Mouse (Mus musculus): Measurements from ENCODE around the gene Xylt2.
"Not testable (repeated sequence)": the region's sequence is repeated elsewhere in the genome, so short reads cannot be mapped to it uniquely, and the experiment has no call there.

Gene Xylt2

DNA sequence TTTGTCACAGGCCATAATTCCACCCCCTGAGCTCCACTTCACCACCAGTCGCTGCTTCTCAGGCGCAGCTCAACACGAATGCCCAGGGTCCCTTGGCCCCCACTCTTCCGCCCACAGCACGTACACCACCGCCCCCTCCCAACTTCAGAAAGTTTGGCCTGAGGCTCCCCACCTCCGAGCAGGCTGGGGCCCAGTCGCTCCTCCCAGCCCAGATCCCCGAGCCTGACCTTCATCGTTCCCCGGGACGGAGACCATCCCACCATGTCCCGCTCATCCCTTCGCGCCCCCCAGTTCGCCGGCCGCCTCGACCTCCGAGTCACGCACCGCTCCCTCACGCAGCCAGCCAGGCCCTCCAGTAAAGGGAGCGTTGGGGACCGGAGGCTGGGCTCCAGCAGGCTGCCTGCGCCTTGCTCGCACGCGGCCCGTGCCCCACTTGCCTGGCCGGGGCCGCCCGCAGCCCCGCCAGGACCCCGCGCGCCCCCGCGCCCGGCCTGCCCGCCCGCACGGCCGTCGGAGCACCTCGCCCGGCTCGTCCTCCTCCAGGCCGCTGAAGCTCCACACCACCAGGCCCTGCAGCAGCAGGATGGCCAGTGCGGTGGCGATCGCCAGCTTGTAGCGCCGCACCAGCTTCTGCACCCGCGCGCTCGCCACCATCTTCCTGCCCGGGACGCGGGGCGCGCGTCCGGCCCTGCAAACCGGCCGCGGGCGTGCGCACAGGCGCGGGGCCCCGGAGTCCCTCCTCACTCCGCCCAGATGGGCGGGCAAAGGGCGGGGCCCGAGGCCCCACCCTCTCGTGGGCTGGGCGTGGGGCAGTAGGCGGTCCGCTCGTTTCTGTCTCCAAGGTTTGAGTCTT lies at the start of gene Xylt2:
Gene Xylt2 (minus strand): TSS at position 762 of the 853 bp plus-strand sequence.
- DNase-seq (ENCODE audit: low spot score in 2 of 2): peak; percentile 74 to 76

DNA sequence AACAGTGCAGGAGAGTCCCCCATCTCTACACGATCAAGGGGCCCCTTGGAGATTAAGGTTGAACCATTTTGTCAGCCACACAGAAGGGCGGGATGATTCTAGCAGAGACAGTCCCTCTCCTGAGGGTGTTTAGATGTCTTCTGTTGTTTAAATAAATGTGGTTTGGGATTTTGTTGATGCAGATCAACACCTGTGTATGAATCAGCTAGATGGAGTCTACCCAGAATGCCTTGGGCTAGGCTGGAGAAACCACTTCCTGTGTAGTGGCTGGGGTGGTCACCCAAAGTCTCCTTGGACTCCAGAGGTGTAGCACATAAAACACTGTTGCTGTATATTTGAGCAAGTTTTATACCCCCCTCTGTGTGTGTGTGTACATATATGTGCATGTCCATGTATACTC lies 41.9 kb upstream of the Xylt2 start:
- DNase-seq (ENCODE audit: low spot score in 2 of 2): no peak

DNA sequence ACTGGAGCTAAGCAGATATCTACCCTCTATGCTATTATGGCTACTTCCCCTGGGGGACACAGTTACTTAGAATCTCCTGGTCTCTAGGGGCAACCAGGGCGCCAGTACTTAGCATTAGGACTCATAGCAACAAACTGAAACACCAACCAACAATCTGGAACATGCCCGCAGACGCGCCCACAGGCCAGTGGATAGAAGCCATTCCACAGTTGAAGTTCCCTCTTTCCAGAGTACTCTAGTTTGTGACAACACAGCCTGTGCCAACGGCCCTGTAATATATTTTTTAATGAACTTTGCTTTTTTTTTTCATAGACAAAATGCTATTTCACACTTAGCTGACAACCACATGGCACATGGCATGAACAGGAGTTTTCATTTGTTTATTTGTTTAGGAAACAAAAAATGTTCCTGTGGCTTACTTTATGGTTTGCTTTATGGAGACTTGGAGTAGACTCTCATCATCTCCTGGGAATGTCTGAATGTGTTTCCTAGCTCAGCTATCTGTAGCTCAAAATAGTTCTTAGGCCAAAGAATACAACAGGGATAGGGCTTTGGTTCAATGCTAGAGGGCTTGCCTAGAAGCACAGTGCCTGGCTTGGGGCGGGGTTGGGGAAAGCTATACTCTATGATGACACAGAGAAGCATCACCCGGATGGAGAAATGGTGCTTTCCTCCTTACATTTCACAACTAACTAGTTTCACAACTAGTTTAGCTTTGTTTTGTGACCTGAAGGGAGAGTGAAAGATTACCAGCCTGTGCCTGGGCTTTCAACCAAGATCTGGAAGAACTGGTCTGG lies 41.0 kb upstream of the Xylt2 start:
- no peak for DNase-seq (ENCODE audit: low spot score in 2 of 2)

DNA sequence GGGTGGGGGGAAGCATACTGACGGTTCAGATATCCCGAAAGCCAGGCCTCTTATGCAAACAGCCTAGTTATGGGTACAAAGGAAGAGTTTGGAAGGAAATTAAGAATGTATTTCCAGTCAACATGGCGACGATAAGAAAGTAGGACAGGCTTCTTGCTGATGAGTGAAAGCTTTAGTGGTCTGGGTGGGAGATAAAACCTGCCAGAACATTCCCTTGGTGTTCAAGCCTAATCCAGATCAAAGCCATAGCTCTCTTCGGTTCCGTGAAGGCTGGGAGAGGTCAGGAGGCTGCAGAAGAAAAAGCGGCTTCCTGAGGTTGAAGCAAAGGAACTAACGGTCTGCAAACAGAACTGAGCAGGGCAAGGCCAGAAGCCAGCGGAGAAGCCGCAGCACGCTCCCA lies 39.9 kb upstream of the Xylt2 start:
- no peak for DNase-seq (ENCODE audit: low spot score in 2 of 2)

DNA sequence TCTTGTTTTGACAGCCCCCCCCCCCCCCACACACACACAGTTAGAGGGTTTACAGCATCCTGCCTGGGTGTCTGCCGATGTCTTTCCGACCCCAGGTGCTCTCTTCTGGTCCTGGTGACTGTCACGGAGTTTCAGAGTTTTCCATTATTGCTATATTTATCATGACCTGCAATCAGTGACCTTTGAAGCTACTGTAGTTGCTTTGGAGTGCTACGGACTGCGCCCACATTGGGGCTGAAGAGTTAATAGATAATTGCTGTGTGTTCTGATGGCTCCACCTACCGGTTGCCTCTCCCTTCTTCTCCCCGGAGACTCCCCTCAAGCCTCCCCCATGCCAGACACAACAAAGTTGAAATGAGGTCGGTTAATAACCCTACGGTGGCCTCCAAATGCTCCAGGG lies 39.4 kb upstream of the Xylt2 start:
- DNase-seq (ENCODE audit: low spot score in 2 of 2): no peak

DNA sequence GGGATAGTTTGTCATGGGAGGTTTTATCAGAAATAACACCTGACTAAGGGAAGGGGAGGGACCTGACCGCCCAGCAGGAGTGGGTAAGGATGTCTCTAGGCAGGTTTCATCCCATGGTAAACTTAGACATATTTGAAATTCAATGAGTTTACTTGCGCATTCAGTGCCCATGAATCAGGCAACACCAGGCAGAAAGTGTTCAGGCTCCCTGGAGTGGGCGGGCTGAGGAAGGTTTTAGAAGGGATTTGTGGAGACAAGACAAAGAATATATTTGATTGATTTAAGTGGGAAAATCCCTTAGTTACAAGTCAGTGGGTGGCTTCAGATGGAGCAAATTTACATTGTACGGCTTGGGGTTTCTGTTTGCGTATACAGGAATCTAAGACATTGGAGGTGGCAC lies 38.3 kb upstream of the Xylt2 start:
- DNase-seq (ENCODE audit: low spot score in 2 of 2): peak; percentile 12 to 29

DNA sequence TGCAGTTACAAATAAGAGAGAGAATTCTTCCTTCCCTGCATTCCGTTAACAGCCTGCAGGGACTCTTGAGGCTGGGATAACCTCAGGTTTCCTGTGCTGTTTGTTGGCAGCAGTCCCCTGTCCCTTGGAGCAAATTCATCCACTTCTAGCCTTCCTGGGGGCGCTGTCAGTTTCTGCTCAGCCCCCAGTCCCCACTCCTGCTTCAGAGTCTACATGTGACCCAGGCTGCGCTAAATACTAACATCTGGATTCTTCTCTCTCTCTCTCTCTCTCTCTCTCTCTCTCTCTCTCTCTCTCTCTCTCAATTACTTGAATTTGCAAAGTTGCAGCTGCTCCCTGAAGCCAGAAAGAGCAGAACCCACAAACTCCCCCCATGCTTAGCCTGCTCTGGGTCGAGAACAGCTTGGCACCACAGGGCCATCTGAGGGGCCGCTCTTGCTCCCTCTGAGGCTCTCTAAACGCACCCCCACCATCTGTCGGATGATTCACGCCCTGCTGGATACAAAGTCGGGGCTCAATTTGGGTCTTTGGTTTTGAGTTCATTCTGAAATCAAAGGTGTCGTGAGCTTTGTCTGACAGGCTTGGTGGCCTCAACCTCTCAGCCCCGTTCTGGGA lies 36.0 kb upstream of the Xylt2 start:
- no peak for DNase-seq (ENCODE audit: low spot score in 2 of 2)

DNA sequence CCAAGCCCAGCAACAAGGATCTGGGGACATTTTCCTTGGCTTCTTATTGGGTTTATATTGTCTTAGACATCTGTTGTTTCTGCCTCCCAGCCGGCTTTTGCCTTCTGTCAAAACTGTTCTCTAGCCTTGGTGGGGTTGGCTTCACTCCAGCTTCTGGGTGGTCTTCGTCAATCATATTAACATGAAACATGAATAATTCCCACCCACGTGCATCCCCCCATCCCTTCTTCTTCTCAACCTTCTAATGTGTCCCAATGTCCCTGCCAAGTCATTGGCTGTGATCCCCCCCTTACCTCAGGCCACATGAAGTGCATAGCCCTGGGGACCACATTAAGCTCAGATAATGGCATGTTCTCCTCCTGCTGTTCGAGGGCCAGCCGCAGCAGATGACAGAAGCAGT lies 27.2 kb upstream of the Xylt2 start, which contains the start of gene Gm11541:
Gene Gm11541 (minus strand): TSS at position 28 of the 400 bp plus-strand sequence.
- DNase-seq (ENCODE audit: low spot score in 2 of 2): no peak

DNA sequence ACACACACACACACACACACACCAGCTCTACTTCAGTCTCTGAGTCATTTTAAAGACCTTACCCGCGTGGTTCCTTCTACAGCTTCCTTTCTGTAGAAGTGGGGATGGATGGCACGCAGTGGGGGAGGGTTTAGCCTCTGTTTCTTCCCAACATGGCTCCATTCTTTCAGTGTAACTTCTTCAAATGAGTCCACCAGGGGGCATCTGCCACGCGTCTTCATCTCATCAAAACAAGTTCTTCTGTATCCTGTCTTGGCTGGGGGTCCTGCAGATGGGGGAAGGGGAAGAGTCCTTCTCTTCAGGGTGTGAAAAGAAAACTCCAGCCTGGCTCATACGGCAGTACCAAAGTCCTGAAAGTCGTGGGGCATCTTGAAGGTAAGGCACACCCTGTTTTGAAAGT lies 26.7 kb upstream of the Xylt2 start:
- DNase-seq (ENCODE audit: low spot score in 2 of 2): no peak

DNA sequence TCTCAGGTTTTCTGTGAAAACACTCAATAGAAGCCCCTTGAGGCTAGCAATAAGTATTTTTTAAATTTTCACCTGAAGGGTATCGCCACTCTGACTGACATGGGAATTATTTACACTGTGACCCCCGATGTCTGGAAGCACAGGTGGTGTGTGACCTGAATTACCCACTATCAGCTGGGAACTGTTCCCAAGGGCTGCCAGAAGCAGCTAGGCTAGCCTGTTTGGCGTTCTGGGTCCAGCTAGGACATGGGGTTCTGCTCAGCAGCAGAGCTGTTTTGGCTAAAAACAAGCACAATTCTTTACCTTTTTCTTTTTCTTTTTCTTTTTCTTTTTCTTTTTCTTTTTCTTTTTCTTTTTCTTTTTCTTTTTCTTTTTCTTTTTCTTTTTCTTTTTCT lies 24.9 kb upstream of the Xylt2 start:
- DNase-seq (ENCODE audit: low spot score in 2 of 2): no peak

DNA sequence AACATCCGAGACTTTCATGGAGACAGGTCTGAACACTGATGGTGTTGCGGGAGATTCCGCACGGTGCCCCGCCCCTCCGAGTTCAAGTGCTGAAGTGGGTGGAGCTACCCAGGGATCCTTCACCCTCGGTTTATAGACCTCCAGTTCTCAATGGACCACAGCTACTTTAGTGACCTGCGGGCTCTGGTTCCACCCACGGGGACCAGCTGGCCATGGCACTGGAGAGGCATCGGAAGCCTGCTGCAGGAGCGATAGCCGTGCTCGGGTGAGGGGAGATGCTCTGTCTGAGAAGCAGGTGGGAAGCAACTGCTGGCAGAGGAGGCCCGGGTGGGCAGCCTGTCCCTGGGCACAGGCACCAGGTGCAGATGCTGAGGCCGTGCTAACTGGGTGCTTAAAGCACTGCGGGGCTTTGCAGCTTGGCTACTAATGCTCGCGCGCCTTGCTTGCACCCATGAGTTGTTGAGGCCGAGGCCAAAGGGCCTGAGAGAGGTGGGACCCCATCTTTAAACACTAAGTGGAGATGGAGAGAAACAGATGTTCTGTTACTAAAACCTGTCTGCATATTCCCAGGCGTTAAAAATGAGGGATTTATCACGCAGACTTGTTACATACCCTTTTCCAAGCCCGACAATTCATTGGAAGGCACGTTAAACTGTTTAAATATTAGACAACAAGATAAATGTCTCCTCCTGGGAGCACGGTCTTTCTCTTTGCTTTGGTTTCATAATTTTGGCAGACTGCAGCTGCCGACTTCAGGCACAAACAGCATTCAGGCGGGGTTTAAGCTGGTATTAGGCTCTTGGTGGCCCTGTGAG lies 24.3 kb upstream of the Xylt2 start:
- DNase-seq (ENCODE audit: low spot score in 2 of 2): no peak

DNA sequence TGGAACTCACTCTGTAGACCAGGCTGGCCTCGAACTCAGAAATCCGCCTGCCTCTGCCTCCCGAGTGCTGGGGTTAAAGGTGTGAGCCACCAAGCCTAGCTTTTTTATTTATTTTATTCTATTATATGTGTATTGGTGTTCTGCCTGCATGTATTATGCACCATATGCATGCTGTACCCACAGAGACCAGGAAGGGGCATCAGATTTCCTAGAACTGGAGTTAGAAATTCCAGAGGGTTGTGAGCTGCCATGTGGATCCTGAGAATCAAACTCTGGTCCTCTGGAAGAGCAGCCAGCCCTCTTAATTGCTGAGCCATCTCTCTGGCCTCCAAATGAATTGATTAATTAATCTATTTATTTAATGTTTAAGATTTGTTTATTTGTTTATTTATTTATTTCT lies 22.1 kb upstream of the Xylt2 start:
- no peak for DNase-seq (ENCODE audit: low spot score in 2 of 2)

DNA sequence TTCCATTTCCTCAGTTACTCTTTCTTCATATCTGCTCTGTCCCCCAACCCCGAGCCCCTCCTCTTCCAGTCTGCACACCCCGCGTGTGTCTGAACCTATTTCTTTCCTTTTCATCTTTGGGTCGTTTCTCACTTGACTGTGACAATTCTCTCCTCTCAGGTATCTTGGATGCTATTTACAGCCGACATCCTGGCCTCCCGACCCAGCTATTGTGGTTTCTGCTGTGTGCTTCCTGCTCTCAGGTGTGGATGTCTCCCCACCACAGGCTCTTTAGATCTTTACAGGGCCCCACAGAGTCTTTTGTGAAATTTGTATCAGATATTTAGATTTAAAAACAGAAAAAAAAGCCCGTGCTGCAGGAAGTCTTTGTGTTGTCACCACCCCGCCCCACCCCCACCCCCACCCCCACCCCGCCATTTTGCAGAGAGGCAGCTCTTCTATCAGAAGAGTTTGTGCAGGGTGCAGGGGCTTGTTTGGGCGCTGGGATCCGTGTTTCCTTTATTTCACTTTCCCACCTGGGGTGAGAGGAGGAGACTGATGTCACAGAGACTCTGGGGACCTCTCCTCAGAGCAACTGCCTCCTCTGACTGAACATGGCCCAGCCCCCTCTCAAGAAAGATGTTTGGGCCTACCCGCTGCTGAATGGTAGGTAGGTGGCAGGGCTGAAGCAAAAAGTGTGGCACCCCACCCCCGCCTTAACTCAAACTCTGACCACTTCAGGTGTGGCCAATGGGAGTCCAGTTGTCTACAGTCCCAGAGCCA lies 20.6 kb upstream of the Xylt2 start:
- no peak for DNase-seq (ENCODE audit: low spot score in 2 of 2)

DNA sequence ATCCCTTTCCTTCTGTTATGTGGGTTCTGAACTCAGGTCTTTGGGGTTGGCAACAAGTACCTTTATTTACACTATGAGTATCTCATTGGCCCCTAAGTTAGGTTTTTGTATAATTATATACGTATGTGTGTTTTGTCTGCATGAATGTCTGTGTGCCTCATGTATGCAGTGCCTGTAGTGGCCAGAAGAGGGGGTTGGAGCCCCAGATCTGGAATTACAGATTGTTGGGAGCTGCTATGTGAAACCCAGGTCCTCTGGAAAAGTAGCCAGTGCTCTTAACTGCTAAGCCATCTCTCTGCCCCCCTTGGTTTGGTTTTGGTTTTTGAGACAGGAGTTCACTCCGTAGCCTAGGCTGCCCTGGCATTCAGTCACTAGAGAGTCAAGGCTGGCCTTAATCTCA lies 19.8 kb upstream of the Xylt2 start:
- no peak for DNase-seq (ENCODE audit: low spot score in 2 of 2)

DNA sequence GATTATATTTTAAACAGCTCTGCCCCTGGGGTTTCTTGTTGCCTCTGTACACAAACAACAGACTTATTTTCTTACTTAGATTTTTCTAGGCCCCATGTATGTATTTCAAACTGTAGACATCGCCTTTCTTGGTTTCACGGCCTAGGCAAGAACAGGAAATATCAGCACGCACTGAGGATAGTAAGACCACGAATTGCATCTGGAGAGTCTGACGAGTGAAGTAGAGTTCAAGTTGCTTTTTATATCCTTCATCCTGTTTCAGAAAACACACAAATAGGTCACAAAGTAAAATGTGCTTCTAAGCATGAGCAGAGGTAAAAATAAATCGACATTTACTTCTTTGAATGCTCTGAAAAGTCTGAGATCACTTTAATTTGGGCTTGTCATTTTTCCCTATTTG lies 18.2 kb upstream of the Xylt2 start:
- no peak for DNase-seq (ENCODE audit: low spot score in 2 of 2)

DNA sequence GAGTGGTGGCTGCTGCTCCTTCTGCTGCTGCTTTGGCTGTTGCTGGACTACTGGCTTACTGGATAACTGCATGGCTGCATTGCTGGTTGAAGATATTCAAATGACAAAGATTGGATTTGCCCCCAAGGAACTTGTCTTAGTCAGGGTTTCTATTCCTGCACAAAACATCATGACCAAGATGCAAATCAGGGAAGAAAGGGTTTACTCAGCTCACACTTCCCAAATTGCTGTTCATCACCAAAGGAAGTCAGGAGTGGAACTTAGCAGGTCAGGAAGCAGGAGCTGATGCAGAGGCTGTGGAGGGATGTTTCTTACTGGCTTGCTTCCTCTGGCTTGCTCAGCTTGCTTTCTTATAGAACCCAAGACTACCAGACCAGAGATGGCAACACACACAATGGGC lies 15.2 kb upstream of the Xylt2 start:
- not testable (repeated sequence) for DNase-seq (ENCODE audit: low spot score in 2 of 2)

DNA sequence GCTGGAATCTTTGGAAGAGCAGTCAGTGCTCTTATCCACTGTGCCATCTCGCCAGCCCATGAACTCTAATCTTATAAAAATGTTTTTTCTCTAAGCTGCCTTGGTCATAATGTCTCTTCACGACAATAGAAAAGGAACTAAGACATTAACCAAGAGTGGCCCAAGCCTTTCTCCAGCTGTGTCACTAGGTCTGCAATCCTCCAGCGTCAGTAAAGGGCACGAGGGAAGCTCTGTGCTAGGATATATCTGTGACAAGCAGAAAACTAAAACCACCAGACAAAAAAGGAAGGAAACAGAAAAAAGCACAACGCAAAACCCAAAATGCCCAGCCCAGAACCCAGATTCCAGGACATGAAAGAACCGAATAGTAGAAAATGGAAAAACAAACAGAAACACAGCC lies 9.9 kb upstream of the Xylt2 start:
- no peak for DNase-seq (ENCODE audit: low spot score in 2 of 2)

DNA sequence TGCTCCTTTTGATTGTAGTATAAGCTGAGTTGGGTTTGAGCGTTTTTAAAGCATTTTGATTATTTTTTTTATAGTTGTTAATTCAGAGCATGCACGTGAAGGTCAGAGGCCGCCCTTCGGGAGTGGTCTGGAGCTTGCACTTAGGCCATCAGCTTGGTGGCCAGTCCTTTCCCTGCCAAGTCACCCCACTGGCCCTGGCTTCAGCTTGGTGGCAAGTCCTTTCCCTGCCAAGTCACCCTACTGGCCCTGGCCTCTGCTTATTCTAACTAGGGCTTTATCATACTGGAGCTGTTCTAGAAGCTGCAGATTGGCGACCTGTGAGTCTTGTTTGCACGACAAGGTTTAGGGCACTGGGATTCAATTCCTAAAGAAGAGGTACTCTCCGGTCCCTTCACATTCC lies 5.1 kb upstream of the Xylt2 start:
- no peak for DNase-seq (ENCODE audit: low spot score in 2 of 2)

DNA sequence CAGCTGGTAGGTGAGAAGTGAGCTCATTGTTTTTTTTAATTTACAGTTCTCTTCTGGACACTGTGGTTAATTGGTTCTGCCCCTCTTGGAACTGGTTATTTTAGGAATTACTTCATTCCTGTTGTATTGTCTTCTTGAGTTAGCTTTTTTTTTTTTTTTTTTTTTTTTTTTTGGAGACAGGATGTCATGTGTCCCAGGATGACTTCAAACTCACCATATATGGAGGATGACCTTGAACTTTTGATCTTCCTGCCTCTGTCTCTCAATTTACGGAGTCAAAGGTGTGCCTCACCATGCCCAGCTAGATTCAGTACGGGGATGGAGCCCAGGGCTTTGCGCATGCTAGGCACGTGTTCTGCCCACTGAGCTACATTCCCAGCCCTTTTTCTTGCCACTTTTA lies 4.3 kb upstream of the Xylt2 start:
- no peak for DNase-seq (ENCODE audit: low spot score in 2 of 2)

DNA sequence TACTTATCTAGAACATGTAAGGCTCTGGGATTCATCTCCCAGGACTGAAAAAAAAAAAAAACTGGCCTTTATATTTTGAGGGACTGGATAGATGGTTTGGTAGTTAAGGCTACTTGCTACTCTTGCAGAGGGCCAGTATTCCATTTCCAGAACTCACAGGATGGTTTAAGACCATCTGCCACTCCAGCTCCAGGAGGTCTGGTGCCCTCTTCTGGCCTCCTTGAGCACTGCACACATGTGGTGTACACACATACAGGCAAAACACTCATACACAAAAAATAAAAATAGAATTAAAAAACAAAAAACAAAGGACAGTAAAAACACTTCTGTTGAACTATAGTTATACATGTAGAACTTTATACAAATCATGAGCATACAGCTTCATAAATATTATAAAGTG lies 3.3 kb upstream of the Xylt2 start:
- DNase-seq (ENCODE audit: low spot score in 2 of 2): no peak

DNA sequence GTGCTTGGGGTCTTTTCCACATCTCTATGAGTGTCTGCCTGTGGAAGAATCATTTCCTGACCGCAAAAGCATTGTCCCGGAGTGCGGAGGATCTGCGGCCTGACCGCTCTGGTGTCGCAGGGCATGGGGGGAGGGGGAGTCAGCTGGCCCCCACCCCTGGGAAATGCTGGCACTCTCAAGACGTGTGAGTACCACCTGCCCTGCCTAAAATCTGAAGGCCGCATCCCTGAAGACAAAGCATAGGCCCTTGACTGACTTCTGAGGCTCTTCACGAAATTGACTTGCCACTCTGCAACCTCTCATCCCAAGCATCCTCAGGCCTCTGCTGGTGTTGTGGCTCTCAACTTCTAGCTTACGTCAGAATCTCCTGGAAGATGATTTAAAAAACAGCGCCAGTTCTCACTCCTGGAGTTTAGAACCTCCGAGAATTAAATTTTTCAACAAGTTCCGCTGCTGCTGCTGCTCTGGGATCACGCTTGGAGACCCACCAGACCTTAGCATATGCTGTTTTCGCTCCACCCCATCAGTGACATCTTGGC lies 361 bp upstream of the Xylt2 start:
- no peak for DNase-seq (ENCODE audit: low spot score in 2 of 2)
